Mouse (Mus musculus): ENCODE measurements around the gene Nt5c3. TPM values are rescaled to one million over a fixed set of nuclear protein-coding genes. Genes with fewer than 3 reads are reported as not detected.
"Not testable (repeated sequence)": the region's sequence is repeated elsewhere in the genome, so short reads cannot be mapped to it uniquely, and the experiment has no call there.

The Nt5c3 gene
- polyA plus RNA-seq, 1 experiment from 2014 or later, result 166 TPM

DNA sequence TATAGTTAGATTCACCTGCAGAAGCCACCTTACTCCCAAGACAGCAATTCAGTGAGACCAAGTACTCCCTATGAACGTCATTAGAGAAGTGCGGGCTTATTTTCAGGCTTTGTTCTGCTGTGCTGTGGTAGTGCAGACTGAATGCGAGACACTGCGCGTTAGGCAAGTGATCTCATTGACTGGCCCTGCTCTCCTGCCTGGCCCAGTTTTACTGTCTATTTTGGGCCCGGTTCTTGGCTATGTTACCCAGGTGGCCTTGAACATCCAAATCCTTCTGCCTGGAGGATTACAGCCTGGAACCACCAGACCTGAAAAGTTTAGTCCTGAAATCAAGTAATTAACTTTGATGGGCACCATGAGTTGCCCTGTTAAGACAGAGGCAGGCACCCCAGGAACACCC lies 35.2 kb downstream of the Nt5c3 start:
- Histone ChIP-seq H3K4me2 (ENCODE audit: low read length) (no peak overlapping the region), H3K27ac (ENCODE audit: low read length) (no peak overlapping the region), H3K4me1 (replicated peaks; ENCODE audit: control insufficient read depth, insufficient read depth, low read length) (no peaks in the 10 kb centered on the region), H3K9ac (replicated peaks; ENCODE audit: low read depth, low read length) (no peak overlapping the region), H3K36me3 (ENCODE audit: control insufficient read depth, insufficient read depth) (peaks cover 23% of the 10 kb centered on the region), H3K9me3 (ENCODE audit: control insufficient read depth, low read length) (no peaks in the 10 kb centered on the region), H3K27me3 (replicated peaks; ENCODE audit: control insufficient read depth, insufficient read depth, low read length) (no peaks in the 10 kb centered on the region), H3K4me3 (replicated peaks; ENCODE audit: low read length) (no peak overlapping the region)
- no peak for ATAC-seq
- 87% methylated on average over 6 of the region's 6 CpGs for WGBS

DNA sequence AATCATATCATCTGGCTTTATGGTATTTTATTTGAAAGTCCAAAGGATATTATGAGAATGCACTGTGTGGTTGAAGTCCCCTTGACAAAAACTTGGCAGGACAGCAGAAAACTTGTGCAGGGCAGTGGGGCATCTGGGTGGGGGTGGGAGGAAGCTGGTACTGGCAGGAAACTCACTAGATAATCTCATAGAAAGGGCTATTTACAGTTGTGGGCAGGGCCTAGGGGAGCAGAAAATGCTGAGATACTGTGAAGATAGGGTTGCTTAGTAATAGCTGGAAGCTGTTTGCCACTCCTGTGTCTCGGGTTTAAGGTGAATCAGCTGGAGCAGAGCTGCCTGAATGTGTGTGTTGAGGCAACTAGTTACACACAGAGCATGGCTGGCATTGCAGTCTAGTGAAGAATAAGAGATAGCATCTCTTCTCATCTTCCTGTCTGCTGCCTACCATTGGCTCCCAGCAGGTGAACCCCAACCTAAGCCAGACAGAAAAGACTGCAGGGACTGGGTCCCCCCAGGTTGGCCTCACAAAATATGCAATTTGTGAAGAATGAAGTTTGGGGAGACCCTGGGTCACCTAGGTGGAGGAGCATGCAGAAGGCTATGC lies 44.3 kb downstream of the Nt5c3 start:
- no peaks in the 10 kb centered on the region for H3K27me3 ChIP-seq (replicated peaks; ENCODE audit: control insufficient read depth, insufficient read depth, low read length)
- H3K9me3 ChIP-seq (ENCODE audit: control insufficient read depth, low read length), result no peaks in the 10 kb centered on the region
- no peak overlapping the region for H3K4me3 ChIP-seq (replicated peaks; ENCODE audit: low read length)
- whole genome bisulfite sequencing, result 96% methylated on average over 1 of the region's 1 CpGs
- ATAC-seq, result no peak
- H3K36me3 ChIP-seq (ENCODE audit: control insufficient read depth, insufficient read depth), result peaks cover 11% of the 10 kb centered on the region; the same call in 1 of the 2 replicates
- H3K9ac ChIP-seq (replicated peaks; ENCODE audit: low read depth, low read length), result no peak overlapping the region
- no peak overlapping the region for H3K27ac ChIP-seq (ENCODE audit: low read length)
- no peak overlapping the region for H3K4me2 ChIP-seq (ENCODE audit: low read length)
- H3K4me1 ChIP-seq (replicated peaks; ENCODE audit: control insufficient read depth, insufficient read depth, low read length), result no peaks in the 10 kb centered on the region

DNA sequence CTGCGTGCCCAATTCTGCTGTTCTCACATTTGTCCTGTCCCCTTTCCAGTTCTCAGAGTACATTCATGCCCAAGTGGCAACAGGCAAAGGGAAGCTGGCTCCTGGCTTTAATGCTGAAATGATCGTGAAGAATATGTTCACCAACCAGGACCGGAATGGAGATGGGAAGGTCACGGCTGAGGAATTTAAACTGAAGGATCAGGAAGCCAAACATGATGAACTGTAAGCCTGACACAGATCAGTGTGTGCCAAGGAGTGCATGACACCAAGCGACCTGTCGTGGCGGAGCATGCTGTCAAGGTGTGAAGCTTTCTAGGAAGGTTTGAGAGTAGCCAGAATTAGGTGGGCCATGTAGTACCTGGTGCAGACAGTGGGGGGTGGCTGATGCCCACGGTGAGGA lies 45.7 kb downstream of the Nt5c3 start:
- ATAC-seq, result no peak
- 95% methylated on average over 8 of the region's 8 CpGs for WGBS
- no peak overlapping the region for H3K4me2 ChIP-seq (ENCODE audit: low read length)

DNA sequence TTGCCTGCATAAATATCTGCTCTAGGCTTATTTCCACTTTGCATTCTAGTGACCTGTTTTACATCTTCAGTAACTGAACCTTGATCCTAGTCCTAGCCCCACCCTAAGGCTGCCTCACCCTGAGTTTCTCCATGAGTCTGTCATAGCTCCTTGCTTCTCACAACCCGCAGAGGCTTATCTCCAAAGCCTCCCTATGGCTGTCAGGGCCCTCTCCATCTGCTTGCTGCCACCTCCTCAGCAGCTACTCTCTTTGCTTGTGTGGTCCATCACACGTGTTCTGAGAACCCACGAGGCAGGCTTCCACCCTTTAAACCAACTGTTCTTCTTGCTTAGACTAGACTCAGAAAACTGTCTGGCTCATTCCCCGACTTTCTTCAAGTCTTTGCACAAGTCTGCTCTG lies 46.9 kb downstream of the Nt5c3 start:
- H3K4me1 ChIP-seq (replicated peaks; ENCODE audit: control insufficient read depth, insufficient read depth, low read length), result no peaks in the 10 kb centered on the region
- WGBS, result 86% methylated on average over 4 of the region's 4 CpGs
- no peak overlapping the region for H3K4me3 ChIP-seq (replicated peaks; ENCODE audit: low read length)
- H3K36me3 ChIP-seq (ENCODE audit: control insufficient read depth, insufficient read depth), result 0 out of 2 replicates have a peak, but pooled peaks cover 6% of the 10 kb centered on the region
- no peak for ATAC-seq
- no peak overlapping the region for H3K4me2 ChIP-seq (ENCODE audit: low read length)
- H3K27me3 ChIP-seq (replicated peaks; ENCODE audit: control insufficient read depth, insufficient read depth, low read length), result no peaks in the 10 kb centered on the region
- H3K27ac ChIP-seq (ENCODE audit: low read length), result no peak overlapping the region
- H3K9ac ChIP-seq (replicated peaks; ENCODE audit: low read depth, low read length), result no peak overlapping the region
- H3K9me3 ChIP-seq (ENCODE audit: control insufficient read depth, low read length), result no peaks in the 10 kb centered on the region

More for the DNA sequence above, 45.7 kb downstream of the Nt5c3 start:
- no peak overlapping the region for H3K27ac ChIP-seq (ENCODE audit: low read length)
- H3K4me3 ChIP-seq (replicated peaks; ENCODE audit: low read length), result no peak overlapping the region
- H3K27me3 ChIP-seq (replicated peaks; ENCODE audit: control insufficient read depth, insufficient read depth, low read length), result no peaks in the 10 kb centered on the region
- H3K4me1 ChIP-seq (replicated peaks; ENCODE audit: control insufficient read depth, insufficient read depth, low read length), result no peaks in the 10 kb centered on the region
- H3K36me3 ChIP-seq (ENCODE audit: control insufficient read depth, insufficient read depth), result 0 out of 2 replicates have a peak, but pooled peaks cover 6% of the 10 kb centered on the region
- H3K9ac ChIP-seq (replicated peaks; ENCODE audit: low read depth, low read length), result no peak overlapping the region
- no peaks in the 10 kb centered on the region for H3K9me3 ChIP-seq (ENCODE audit: control insufficient read depth, low read length)

DNA sequence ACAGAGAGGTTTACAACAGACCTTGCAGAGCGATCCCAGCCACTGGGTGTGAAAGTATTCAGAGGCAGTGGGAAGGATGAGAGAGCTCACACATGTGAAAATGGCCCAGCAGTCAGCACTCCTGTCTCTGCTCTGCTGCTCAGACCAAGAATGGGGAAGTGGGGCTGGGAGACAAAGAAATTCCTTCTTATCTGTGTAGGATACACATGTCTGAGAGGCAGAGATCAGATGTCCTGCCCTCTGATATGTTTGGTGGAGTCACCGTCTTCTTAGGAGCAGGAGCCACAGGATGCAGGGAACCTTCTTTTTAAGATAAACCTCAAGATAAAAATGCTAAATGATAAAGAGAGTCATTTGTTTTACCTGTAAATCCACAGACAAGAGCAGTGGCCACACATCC lies 53.7 kb downstream of the Nt5c3 start:
- Histone ChIP-seq H3K4me3 (replicated peaks; ENCODE audit: low read length) (no peak overlapping the region), H3K4me2 (ENCODE audit: low read length) (no peak overlapping the region), H3K9ac (replicated peaks; ENCODE audit: low read depth, low read length) (no peak overlapping the region), H3K27ac (ENCODE audit: low read length) (no peak overlapping the region), H3K4me1 (replicated peaks; ENCODE audit: control insufficient read depth, insufficient read depth, low read length) (no peaks in the 10 kb centered on the region), H3K27me3 (replicated peaks; ENCODE audit: control insufficient read depth, insufficient read depth, low read length) (no peaks in the 10 kb centered on the region), H3K9me3 (ENCODE audit: control insufficient read depth, low read length) (no peaks in the 10 kb centered on the region), H3K36me3 (ENCODE audit: control insufficient read depth, insufficient read depth) (no peaks in the 10 kb centered on the region)
- ATAC-seq, result no peak
- WGBS, result 100% methylated on average over 2 of the region's 2 CpGs

DNA sequence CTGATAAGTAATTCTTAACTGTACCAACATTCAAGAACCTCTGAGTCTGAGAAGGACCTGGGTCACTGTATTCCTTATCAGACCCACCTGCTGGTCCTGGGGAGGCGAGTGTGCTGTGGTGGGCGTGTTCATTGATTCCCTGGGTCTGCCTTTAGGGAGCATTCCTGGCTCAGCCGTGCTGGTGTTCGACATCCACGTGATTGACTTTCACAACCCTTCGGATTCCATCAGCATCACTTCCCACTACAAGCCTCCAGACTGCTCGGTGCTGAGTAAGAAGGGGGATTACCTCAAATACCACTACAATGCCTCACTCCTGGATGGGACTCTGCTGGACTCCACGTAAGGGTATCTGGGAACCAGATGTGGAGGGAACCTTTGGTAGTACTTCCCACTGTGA lies 55.2 kb downstream of the Nt5c3 start:
- Histone ChIP-seq H3K4me3 (replicated peaks; ENCODE audit: low read length) (no peak overlapping the region), H3K4me1 (replicated peaks; ENCODE audit: control insufficient read depth, insufficient read depth, low read length) (no peaks in the 10 kb centered on the region), H3K36me3 (ENCODE audit: control insufficient read depth, insufficient read depth) (no peaks in the 10 kb centered on the region), H3K27ac (ENCODE audit: low read length) (no peak overlapping the region), H3K4me2 (ENCODE audit: low read length) (no peak overlapping the region), H3K27me3 (replicated peaks; ENCODE audit: control insufficient read depth, insufficient read depth, low read length) (no peaks in the 10 kb centered on the region), H3K9ac (replicated peaks; ENCODE audit: low read depth, low read length) (no peak overlapping the region), H3K9me3 (ENCODE audit: control insufficient read depth, low read length) (no peaks in the 10 kb centered on the region)
- 85% methylated on average over 8 of the region's 8 CpGs for WGBS
- ATAC-seq, result no peak

DNA sequence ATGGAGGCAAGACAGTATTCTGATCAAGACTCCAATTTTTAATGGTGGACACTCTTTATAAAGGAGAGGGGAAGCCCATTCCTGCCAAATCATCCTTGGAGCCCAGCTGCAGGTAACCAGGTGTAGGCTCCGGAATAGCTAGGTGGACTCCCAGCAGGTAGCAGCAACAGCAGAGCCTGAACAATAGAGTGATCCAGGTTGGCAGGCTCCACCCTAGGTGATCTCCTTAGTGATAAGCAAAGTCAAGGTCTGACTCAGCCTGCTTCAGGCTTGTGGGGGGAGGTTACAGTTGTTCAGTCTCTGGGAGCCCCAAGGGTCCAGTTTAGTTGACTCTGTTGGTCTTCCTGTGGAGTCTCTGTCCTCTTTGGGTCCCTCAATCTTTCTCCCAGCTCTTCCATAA lies 56.8 kb downstream of the Nt5c3 start:
- WGBS, result 100% methylated on average over 1 of the region's 1 CpGs
- not testable (repeated sequence) for H3K4me1 ChIP-seq (replicated peaks; ENCODE audit: control insufficient read depth, insufficient read depth, low read length); ATAC-seq; H3K4me2 ChIP-seq (ENCODE audit: low read length); H3K27ac ChIP-seq (ENCODE audit: low read length); H3K4me3 ChIP-seq (replicated peaks; ENCODE audit: low read length); H3K36me3 ChIP-seq (ENCODE audit: control insufficient read depth, insufficient read depth); H3K9ac ChIP-seq (replicated peaks; ENCODE audit: low read depth, low read length); H3K27me3 ChIP-seq (replicated peaks; ENCODE audit: control insufficient read depth, insufficient read depth, low read length); H3K9me3 ChIP-seq (ENCODE audit: control insufficient read depth, low read length)

DNA sequence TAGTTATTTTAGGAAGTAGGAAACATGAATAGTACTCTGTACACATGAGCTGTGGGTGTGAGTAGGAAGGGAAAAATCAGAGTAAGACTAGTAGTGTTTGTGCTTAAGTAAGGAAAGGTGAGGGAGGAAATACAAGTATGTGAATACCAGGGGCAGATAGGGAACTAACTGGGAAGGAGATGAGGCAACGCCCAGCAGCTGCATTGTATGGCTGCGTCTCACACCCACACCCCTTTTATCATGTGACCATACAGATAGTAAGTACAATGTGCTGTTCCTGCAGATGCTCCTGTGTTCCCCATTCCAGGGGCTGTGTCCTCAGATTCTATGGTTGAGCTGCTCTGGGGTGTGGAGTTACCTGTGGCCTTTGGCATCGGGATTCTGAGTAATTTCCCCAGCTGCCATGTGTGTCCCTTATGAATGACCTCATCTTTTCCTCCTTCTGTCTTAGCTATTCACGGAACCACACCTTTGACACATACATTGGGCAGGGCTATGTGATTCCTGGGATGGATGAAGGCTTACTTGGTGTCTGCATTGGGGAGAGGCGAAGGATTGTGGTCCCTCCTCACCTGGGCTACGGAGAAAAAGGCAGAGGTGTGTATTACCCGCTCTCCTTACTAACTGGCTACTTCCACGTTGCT lies 63.4 kb downstream of the Nt5c3 start:
- ATAC-seq, result no peak
- Histone ChIP-seq H3K4me1 (replicated peaks; ENCODE audit: control insufficient read depth, insufficient read depth, low read length) (no peaks in the 10 kb centered on the region), H3K36me3 (ENCODE audit: control insufficient read depth, insufficient read depth) (no peaks in the 10 kb centered on the region), H3K9ac (replicated peaks; ENCODE audit: low read depth, low read length) (no peak overlapping the region), H3K27me3 (replicated peaks; ENCODE audit: control insufficient read depth, insufficient read depth, low read length) (no peaks in the 10 kb centered on the region), H3K4me3 (replicated peaks; ENCODE audit: low read length) (no peak overlapping the region), H3K4me2 (ENCODE audit: low read length) (no peak overlapping the region), H3K27ac (ENCODE audit: low read length) (no peak overlapping the region), H3K9me3 (ENCODE audit: control insufficient read depth, low read length) (no peaks in the 10 kb centered on the region)
- WGBS, result 92% methylated on average over 8 of the region's 8 CpGs

DNA sequence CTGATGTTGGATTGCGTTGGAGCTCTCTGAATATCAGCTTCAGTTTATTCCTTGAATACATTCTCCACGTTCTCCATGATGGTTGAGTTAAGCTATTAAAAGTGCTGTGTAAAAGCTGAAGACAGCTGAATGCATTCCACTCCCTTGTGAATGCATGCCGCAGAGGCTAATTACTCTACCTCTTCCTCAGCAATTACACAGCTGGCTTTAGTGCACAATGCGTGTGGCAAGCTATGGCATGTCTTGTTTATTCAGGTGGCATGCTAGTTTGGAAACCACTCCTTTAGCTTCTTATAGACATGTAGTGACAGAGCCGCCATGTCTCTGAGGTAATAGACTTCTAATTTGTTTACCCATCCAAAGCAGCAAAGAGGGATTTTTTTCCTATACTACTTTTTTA lies 67.0 kb downstream of the Nt5c3 start:
- 45% methylated on average over 5 of the region's 5 CpGs for WGBS
- no peak overlapping the region for H3K4me3 ChIP-seq (replicated peaks; ENCODE audit: low read length)
- H3K4me2 ChIP-seq (ENCODE audit: low read length), result no peak overlapping the region
- no peaks in the 10 kb centered on the region for H3K27me3 ChIP-seq (replicated peaks; ENCODE audit: control insufficient read depth, insufficient read depth, low read length)
- no peak overlapping the region for H3K27ac ChIP-seq (ENCODE audit: low read length)
- no peaks in the 10 kb centered on the region for H3K9me3 ChIP-seq (ENCODE audit: control insufficient read depth, low read length)
- H3K4me1 ChIP-seq (replicated peaks; ENCODE audit: control insufficient read depth, insufficient read depth, low read length), result no peaks in the 10 kb centered on the region
- no peaks in the 10 kb centered on the region for H3K36me3 ChIP-seq (ENCODE audit: control insufficient read depth, insufficient read depth)
- H3K9ac ChIP-seq (replicated peaks; ENCODE audit: low read depth, low read length), result no peak overlapping the region
- ATAC-seq, result no peak
